Mouse (Mus musculus) liver, adult 2 months (tissue): Measurements from ENCODE around the gene Mrs2. TPM values are rescaled to one million over a fixed set of nuclear protein-coding genes. Genes with fewer than 3 reads are reported as not detected.
"Not testable (repeated sequence)": the region's sequence is repeated elsewhere in the genome, so short reads cannot be mapped to it uniquely, and the experiment has no call there.

Experiments used
- DNase-seq: peaks from one replicate; pipeline ENCODE4 v3.0.0-alpha.2; 2011; ENCODE audit warnings: low read depth, low spot score; ENCODE audit errors: extremely low read depth
- H3K27ac ChIP-seq: fragments of 200-500 bp; replicated peaks from 2 replicates; pipeline ENCODE4 v1.5.1; 2012; ENCODE audit warnings: low read depth, mild to moderate bottlenecking, control low read depth, inconsistent platforms, low read length; ENCODE audit not compliant: insufficient read depth
- H3K27me3 ChIP-seq: fragments of 200-500 bp; 2 replicates; pipeline ENCODE4 v1.6.1; 2012; ENCODE audit warnings: mild to moderate bottlenecking, moderate library complexity, low read length, inconsistent platforms; ENCODE audit not compliant: control insufficient read depth, insufficient read depth
- H3K36me3 ChIP-seq: fragments of 200-500 bp; 2 replicates; pipeline ENCODE4 v1.6.1; 2012; ENCODE audit warnings: low read length, inconsistent platforms; ENCODE audit not compliant: control insufficient read depth, insufficient read depth
- H3K4me1 ChIP-seq: fragments of 200-500 bp; 2 replicates; pipeline ENCODE4 v1.6.1; 2011; ENCODE audit warnings: low read length; ENCODE audit not compliant: control insufficient read depth, insufficient read depth
- H3K4me3 ChIP-seq: fragments of 200-500 bp; 2 replicates; pipeline ENCODE4 v1.5.1; 2011; ENCODE audit warnings: low read depth, mild to moderate bottlenecking, control low read depth, low read length, moderate library complexity; ENCODE audit not compliant: insufficient read depth
- H3K79me2 ChIP-seq: fragments of 200-500 bp; 2 replicates; pipeline ENCODE4 v1.6.1; 2012; ENCODE audit warnings: inconsistent platforms, mild to moderate bottlenecking, low read length, moderate library complexity; ENCODE audit not compliant: control insufficient read depth, insufficient read depth
- H3K9ac ChIP-seq: fragments of 200-500 bp; 2 replicates; pipeline ENCODE4 v1.6.1; 2012; ENCODE audit warnings: low read depth, mild to moderate bottlenecking, control low read depth, inconsistent platforms, low read length
- CTCF ChIP-seq: fragments of 200-500 bp; IDR thresholded peaks from 2 replicates; pipeline ENCODE4 v1.5.1; 2011; ENCODE audit warnings: low read depth, low read length, control low read depth
- POLR2A ChIP-seq: fragments of 200-500 bp; IDR thresholded peaks from 2 replicates; pipeline ENCODE4 v1.6.1; 2011; ENCODE audit warnings: low read length, control low read depth; ENCODE audit not compliant: insufficient read depth; ENCODE audit errors: extremely low read depth
- WGBS: fragments of 180-500 bp; shearing (Covaris S2); methylation state at CpG from one replicate; pipeline ENCODE4 v1.1.7; 2018; 5-methylcytosine and 5-hydroxymethylcytosine counted together
- polyA plus RNA-seq: library from polyadenylated mRNA; depleted of rRNA; stranded (reverse); fragments of >200 nt; gene quantifications from 2 replicates; pipeline ENCODE4 v1.2.3, GENCODE M21; 2012
- total RNA-seq: library from RNA; depleted of rRNA; stranded (reverse); fragments of >200 nt; gene quantifications from 2 replicates; pipeline ENCODE4 v1.2.3, GENCODE M21; 2014

The Mrs2 gene
- total and polyA plus RNA-seq, 2 experiments: 11.3 to 18.3 TPM

- Histone ChIP-seq H3K4me3 (no peak overlapping the region), H3K4me1 (peaks cover 33% of the 10 kb centered on the region), H3K36me3 (peaks cover 54% of the 10 kb centered on the region), H3K9ac (no peak overlapping the region), H3K27ac (peak overlapping the region; percentile 93), H3K27me3 (no peaks in the 10 kb centered on the region), H3K79me2 (no peaks in the 10 kb centered on the region; the same call in 1 of the 2 replicates)
- DNase-seq: peak; percentile 98
- WGBS: 19% methylated on average over 5 of the region's 5 CpGs
- TF ChIP-seq CTCF (no peak), POLR2A (no peak)
These were observed 42.3 kb downstream of the Mrs2 start for GRCm38 (mm10) chr13:24977820-24978342.

GRCm38 (mm10) chr13:24976384-24976783 lies 43.8 kb downstream of the Mrs2 start:
- TF ChIP-seq CTCF (no peak), POLR2A (no peak)
- DNase-seq: no peak
- peaks cover 52% of the 10 kb centered on the region for H3K36me3 ChIP-seq
- H3K79me2 ChIP-seq: no peaks in the 10 kb centered on the region
- peaks cover 33% of the 10 kb centered on the region for H3K4me1 ChIP-seq
- WGBS: 83% methylated on average over 4 of the region's 4 CpGs
- no peaks in the 10 kb centered on the region for H3K27me3 ChIP-seq
- peak overlapping the region; percentile 93 for H3K27ac ChIP-seq
- no peak overlapping the region for H3K4me3 ChIP-seq
- no peak overlapping the region for H3K9ac ChIP-seq

DNA sequence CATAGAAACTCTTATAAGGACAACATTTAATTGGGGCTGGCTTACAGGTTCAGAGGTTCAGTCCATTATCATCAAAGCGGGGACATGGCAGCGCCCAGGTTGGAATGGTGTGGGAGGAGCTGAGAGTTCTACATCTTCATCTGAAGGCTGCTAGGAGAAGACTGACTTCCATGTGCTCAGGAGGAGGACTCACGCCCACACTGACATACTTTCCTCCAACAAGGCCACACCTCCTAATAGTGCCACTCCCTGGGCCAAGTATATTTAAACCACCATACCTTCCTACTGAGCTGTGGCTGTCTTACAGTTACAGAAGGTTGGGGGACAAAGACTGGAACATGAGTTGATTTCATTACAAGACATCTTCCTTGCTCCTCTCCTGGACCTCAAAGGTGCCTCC lies 48.4 kb downstream of the Mrs2 start:
- DNase-seq, H3K27me3 ChIP-seq, H3K9ac ChIP-seq, H3K27ac ChIP-seq, H3K4me1 ChIP-seq, H3K4me3 ChIP-seq, H3K79me2 ChIP-seq: not testable (repeated sequence)
- WGBS: 90% methylated on average over 3 of the region's 3 CpGs
- H3K36me3 ChIP-seq: peaks cover 80% of the 10 kb centered on the region

DNA sequence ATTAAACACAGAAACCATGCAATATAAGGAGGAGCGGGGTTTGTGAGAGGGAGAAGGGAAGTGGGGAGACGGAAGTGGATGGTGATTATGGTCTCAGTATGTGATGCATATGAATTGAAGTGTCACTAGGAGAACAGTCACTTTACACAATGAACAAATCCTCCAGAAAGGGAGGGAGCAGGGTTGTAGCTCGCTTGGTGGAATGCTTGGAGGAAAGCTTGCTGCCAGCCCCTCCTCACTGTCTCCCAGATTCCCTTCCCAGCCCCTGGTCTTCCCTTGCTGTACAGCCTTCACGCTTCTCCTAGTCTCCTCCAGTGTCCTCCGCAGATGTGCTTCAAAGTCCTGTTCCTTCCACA lies 54.4 kb downstream of the Mrs2 start:
- H3K79me2 ChIP-seq: no peaks in the 10 kb centered on the region
- TF ChIP-seq POLR2A: no peak
- TF ChIP-seq CTCF: no peak
- H3K27me3 ChIP-seq: no peaks in the 10 kb centered on the region
- WGBS: 75% methylated on average over 5 of the region's 5 CpGs
- no peak for DNase-seq
- H3K36me3 ChIP-seq: peaks cover 73% of the 10 kb centered on the region
- H3K4me3 ChIP-seq: no peak overlapping the region
- no peak overlapping the region for H3K27ac ChIP-seq
- no peak overlapping the region for H3K9ac ChIP-seq
- H3K4me1 ChIP-seq: no peaks in the 10 kb centered on the region

- H3K79me2 ChIP-seq: no peaks in the 10 kb centered on the region
- H3K27ac ChIP-seq: no peak overlapping the region
- H3K27me3 ChIP-seq: no peaks in the 10 kb centered on the region
- TF ChIP-seq POLR2A: no peak
- no peak for TF ChIP-seq CTCF
- no peak for DNase-seq
- no peak overlapping the region for H3K9ac ChIP-seq
- no peaks in the 10 kb centered on the region for H3K4me1 ChIP-seq
- H3K36me3 ChIP-seq: peaks cover 68% of the 10 kb centered on the region
- H3K4me3 ChIP-seq: no peak overlapping the region
- 50% methylated on average over 15 of the region's 15 CpGs for WGBS
These were observed 54.9 kb downstream of the Mrs2 start for GRCm38 (mm10) chr13:24965130-24965845.

- H3K27ac ChIP-seq: no peak overlapping the region
- H3K27me3 ChIP-seq: no peaks in the 10 kb centered on the region
- DNase-seq: no peak
- peaks cover 2% of the 10 kb centered on the region for H3K4me1 ChIP-seq
- H3K36me3 ChIP-seq: peaks cover 54% of the 10 kb centered on the region
- no peak overlapping the region for H3K9ac ChIP-seq
- H3K4me3 ChIP-seq: no peak overlapping the region
- H3K79me2 ChIP-seq: no peaks in the 10 kb centered on the region
- TF ChIP-seq POLR2A: no peak
- no peak for TF ChIP-seq CTCF
- 90% methylated on average over 8 of the region's 8 CpGs for WGBS
These were observed 58.1 kb downstream of the Mrs2 start for GRCm38 (mm10) chr13:24962119-24962518.
